Mouse (Mus musculus): Measurements from ENCODE around the gene Gm15127.
"Not testable (repeated sequence)": the region's sequence is repeated elsewhere in the genome, so short reads cannot be mapped to it uniquely, and the experiment has no call there.

- not testable (repeated sequence) for TF ChIP-seq EP300, CTCF (IDR thresholded peaks at IDR 0.05)
Observed at GRCm38 (mm10) chrX:148615053-148615452, 48.3 kb upstream of the Gm15127 start, which contains the start of gene Gm8334.
